In genomic region chr4:3080385-3081125, GRCm38 (mm10) we compare ENCODE assay signal across 9 mouse cellular contexts.
DNase-seq lines count a peak whose midpoint lies in the region; ATAC-seq and TF ChIP-seq lines count a peak whose summit lies in the region.
"Had no signal": no experiment of that assay in that cellular context is flagged by ENCODE, and none has a peak within 500 bp of the region (broad histone marks: within the 10 kb centered on the region; RNA-seq: fewer than 3 reads in every experiment).

No protein-coding gene starts in this region.

- H3K36me3 ChIP-seq in heart, adult 2 months (ENCODE audit: control insufficient read depth, insufficient read depth, low read length): no peaks in the 10 kb centered on the region
- no peaks in the 10 kb centered on the region for H3K36me3 ChIP-seq in heart, embryonic 16.5 days (ENCODE audit: control insufficient read depth, insufficient read depth)
- no peaks in the 10 kb centered on the region for H3K36me3 ChIP-seq in liver, embryonic 13.5 days

- peak; percentile 1 to 13 for DNase-seq in heart, adult 2 months
- no peak for DNase-seq in heart, postnatal 10 days
- DNase-seq in Patski (ENCODE audit: low read depth, low spot score): no peak
- DNase-seq in liver, embryonic 13.5 days: no peak
- peak; percentile 4 for DNase-seq in testis, postnatal 14 days (ENCODE audit: low spot score)
- no peak for DNase-seq in layer of hippocampus, postnatal 25 days (ENCODE audit: extremely low spot score in 1 of 2, low spot score in 1 of 2)
- no peak for DNase-seq in frontal cortex, adult 2 months (ENCODE audit: extremely low spot score in 1 of 2, low spot score in 1 of 2)

- WGBS in heart, adult 2 months: 51% methylated on average over 7 of the region's 7 CpGs
- WGBS in heart, embryonic 16.5 days: 54% methylated on average over 7 of the region's 7 CpGs
- WGBS in liver, embryonic 13.5 days (ENCODE audit: insufficient replicate concordance): 43% methylated on average over 7 of the region's 7 CpGs

- no peaks in the 10 kb centered on the region for H3K4me1 ChIP-seq in heart, adult 2 months (ENCODE audit: control insufficient read depth, insufficient read depth, low read length)
- H3K4me1 ChIP-seq in heart, embryonic 16.5 days (ENCODE audit: control insufficient read depth, insufficient read depth, low read length): no peaks in the 10 kb centered on the region
- no peaks in the 10 kb centered on the region for H3K4me1 ChIP-seq in liver, embryonic 13.5 days (replicated peaks)

- no peaks in the 10 kb centered on the region for H3K27me3 ChIP-seq in heart, adult 2 months (ENCODE audit: control insufficient read depth, insufficient read depth, low read length)
- H3K27me3 ChIP-seq in Patski: no peaks in the 10 kb centered on the region
- H3K27me3 ChIP-seq in heart, embryonic 16.5 days (ENCODE audit: control insufficient read depth, insufficient read depth, low read length): no peaks in the 10 kb centered on the region
- H3K27me3 ChIP-seq in liver, embryonic 13.5 days: no peaks in the 10 kb centered on the region

- TF ChIP-seq POLR2A in heart, adult 2 months (IDR thresholded peaks at IDR 0.05; ENCODE audit: insufficient read depth, low read depth, low read length): no peak

- CTCF ChIA-PET in Patski (lab: Charles Lee): no interaction called here

- H3K4me2 ChIP-seq in heart, embryonic 16.5 days (ENCODE audit: low read depth, low read length): no peak overlapping the region
- no peak overlapping the region for H3K4me2 ChIP-seq in liver, embryonic 13.5 days

- peak; percentile 13 for ATAC-seq in Patski
- 0 out of 2 replicates have a peak, but pooled peaks have one; percentile 8 for ATAC-seq in heart, embryonic 16.5 days (replicated peaks; ENCODE audit: extremely low read depth, insufficient read depth, low FRiP score)
- ATAC-seq in liver, embryonic 13.5 days (ENCODE audit: low read depth): peak; percentile 16; the same call in 1 of the 2 replicates

- TF ChIP-seq EP300 in heart, adult 2 months (IDR thresholded peaks at IDR 0.05; ENCODE audit: insufficient read depth, low read depth, low read length): no peak

- POLR2A ChIA-PET in Patski (lab: Charles Lee): no interaction called here

- no peak overlapping the region for H3K27ac ChIP-seq in heart, adult 2 months
- H3K27ac ChIP-seq in heart, embryonic 16.5 days (ENCODE audit: low read length): no peak overlapping the region
- H3K27ac ChIP-seq in liver, embryonic 13.5 days: no peak overlapping the region

- no peak for TF ChIP-seq CTCF in heart, adult 2 months (IDR thresholded peaks at IDR 0.05)
- TF ChIP-seq CTCF in Patski (IDR thresholded peaks at IDR 0.05): no peak

- in situ Hi-C loops in Patski (cut with MboI; ENCODE audit: low pct_unique_long_range_greater_than_20kb): no loop called here

- H3K9me3 ChIP-seq in heart, embryonic 16.5 days (replicated peaks; ENCODE audit: control insufficient read depth, low read length): peaks cover 52% of the 10 kb centered on the region
- H3K9me3 ChIP-seq in liver, embryonic 13.5 days (replicated peaks): peaks cover 46% of the 10 kb centered on the region

- no peak overlapping the region for H3K4me3 ChIP-seq in heart, adult 2 months
- H3K4me3 ChIP-seq in heart, embryonic 16.5 days (ENCODE audit: low read length): no peak overlapping the region
- H3K4me3 ChIP-seq in liver, embryonic 13.5 days (replicated peaks): no peak overlapping the region
- H3K4me3 ChIP-seq: erythroblast, embryonic 14.5 days had no signal

- no peak overlapping the region for H3K9ac ChIP-seq in heart, adult 2 months (ENCODE audit: low read depth, low read length)
- H3K9ac ChIP-seq in heart, embryonic 16.5 days (ENCODE audit: low read length): no peak overlapping the region
- no peak overlapping the region for H3K9ac ChIP-seq in liver, embryonic 13.5 days

- no peaks in the 10 kb centered on the region for H3K79me2 ChIP-seq in heart, adult 2 months (replicated peaks; ENCODE audit: control insufficient read depth, insufficient read depth, low read length)

- intact Hi-C loops in heart, adult 2 months (cut with DNase I): loop anchor here (1.0 kb wide), 1 partner anchor 13 kb away; no protein-coding TSS in a partner anchor
- intact Hi-C loops in heart, postnatal 10 days (cut with DNase I): no loop called here

Comparison
In these comparisons a context has a peak if more than half of its experiments do, and no peak if none do; other contexts are left out.
1. DNase-seq: peak in heart, adult 2 months (2 of 2) and testis, postnatal 14 days (single experiment); none in heart, postnatal 10 days (0 of 2), Patski (single experiment), liver, embryonic 13.5 days (single experiment), layer of hippocampus, postnatal 25 days (0 of 2) and frontal cortex, adult 2 months (0 of 2).
2. Peak in every context shown above with its lines, with median percentiles within 50 percentile points of each other: ATAC-seq.